Comparison of ENCODE assay signal across 8 mouse cellular contexts in genomic region chr17:56356921-56357885, GRCm38 (mm10). TPM values are rescaled to one million over a fixed set of nuclear protein-coding genes. Genes with fewer than 3 reads are reported as not detected.
DNase-seq lines count a peak whose midpoint lies in the region; ATAC-seq and TF ChIP-seq lines count a peak whose summit lies in the region.

No protein-coding gene starts in this region.

- H3K79me2 ChIP-seq in liver, adult 2 months (ENCODE audit: control insufficient read depth, insufficient read depth, low read length): 0 out of 2 replicates have a peak, but pooled peaks cover 4% of the 10 kb centered on the region
- no peaks in the 10 kb centered on the region for H3K79me2 ChIP-seq in myocyte (ENCODE audit: control insufficient read depth, insufficient read depth)

- no peak overlapping the region for H3K4me2 ChIP-seq in embryonic facial prominence, embryonic 14.5 days (ENCODE audit: low read depth, low read length)
- no peak overlapping the region for H3K4me2 ChIP-seq in heart, embryonic 12.5 days
- H3K4me2 ChIP-seq in kidney, postnatal 0 days (ENCODE audit: low read length): no peak overlapping the region
- H3K4me2 ChIP-seq in myocyte (ENCODE audit: low read depth): no peak overlapping the region

- H3K9ac ChIP-seq in embryonic facial prominence, embryonic 14.5 days (ENCODE audit: low read depth, low read length): no peak overlapping the region
- H3K9ac ChIP-seq in heart, embryonic 12.5 days: no peak overlapping the region
- H3K9ac ChIP-seq in kidney, postnatal 0 days (ENCODE audit: low read depth, low read length): no peak overlapping the region
- no peak overlapping the region for H3K9ac ChIP-seq in liver, adult 2 months (ENCODE audit: low read depth, low read length)

- H3K27me3 ChIP-seq in embryonic facial prominence, embryonic 14.5 days (replicated peaks; ENCODE audit: control insufficient read depth, insufficient read depth, low read length): no peaks in the 10 kb centered on the region
- H3K27me3 ChIP-seq in heart, embryonic 12.5 days (replicated peaks): no peaks in the 10 kb centered on the region
- H3K27me3 ChIP-seq in kidney, postnatal 0 days (ENCODE audit: insufficient read depth, low read length): no peaks in the 10 kb centered on the region
- H3K27me3 ChIP-seq in liver, adult 2 months (ENCODE audit: control insufficient read depth, insufficient read depth, low read length): no peaks in the 10 kb centered on the region
- no peaks in the 10 kb centered on the region for H3K27me3 ChIP-seq in myocyte (ENCODE audit: control insufficient read depth, insufficient read depth, insufficient read length)

- H3K27ac ChIP-seq in embryonic facial prominence, embryonic 14.5 days (replicated peaks; ENCODE audit: low read depth, low read length): no peak overlapping the region
- H3K27ac ChIP-seq in heart, embryonic 12.5 days (ENCODE audit: poor library complexity, severe bottlenecking): no peak overlapping the region
- no peak overlapping the region for H3K27ac ChIP-seq in kidney, postnatal 0 days
- no peak overlapping the region for H3K27ac ChIP-seq in liver, adult 2 months (replicated peaks; ENCODE audit: insufficient read depth, low read depth, low read length)

- H3ac ChIP-seq in myocyte (ENCODE audit: control insufficient read depth, insufficient read length): no peak overlapping the region

- H3K9me3 ChIP-seq in embryonic facial prominence, embryonic 14.5 days (ENCODE audit: control insufficient read depth, low read length): no peaks in the 10 kb centered on the region
- H3K9me3 ChIP-seq in heart, embryonic 12.5 days (replicated peaks): no peaks in the 10 kb centered on the region
- no peaks in the 10 kb centered on the region for H3K9me3 ChIP-seq in kidney, postnatal 0 days (replicated peaks; ENCODE audit: low read length)

- peak; percentile 98 for TF ChIP-seq CTCF in kidney, postnatal 0 days (IDR thresholded peaks at IDR 0.05; ENCODE audit: low read depth)
- TF ChIP-seq CTCF in liver, adult 2 months (IDR thresholded peaks at IDR 0.05; ENCODE audit: low read depth, low read length): peak; percentile 92

- DNase-seq in adrenal gland, postnatal 36 days: peak; percentile 76 to 78
- peak; percentile 86 for DNase-seq in embryonic facial prominence, embryonic 14.5 days (ENCODE audit: low spot score)
- DNase-seq in kidney, postnatal 0 days (ENCODE audit: low spot score): peak; percentile 89
- DNase-seq in liver, adult 2 months (ENCODE audit: extremely low read depth, low read depth, low spot score): peak; percentile 66
- DNase-seq in spleen, postnatal 14 days (ENCODE audit: low spot score in 2 of 2): peak; percentile 17 to 45

- ATAC-seq in CD4-positive, CD25-positive, alpha-beta regulatory T cell, adult 4 months: peak; percentile 93
- peak; percentile 66 for ATAC-seq in embryonic facial prominence, embryonic 14.5 days (ENCODE audit: low read depth)
- ATAC-seq in heart, embryonic 12.5 days (ENCODE audit: insufficient number of reproducible peaks, low FRiP score): peak; percentile 25; the same call in 1 of the 2 replicates
- peak; percentile 55 for ATAC-seq in kidney, postnatal 0 days (replicated peaks; ENCODE audit: low FRiP score, low read depth)

- TF ChIP-seq POLR2A in liver, adult 2 months (IDR thresholded peaks at IDR 0.05; ENCODE audit: extremely low read depth, insufficient read depth, low read length): no peak
- TF ChIP-seq POLR2A in myocyte (IDR thresholded peaks at IDR 0.05; ENCODE audit: insufficient read length, low read depth): no peak

- peaks cover 71% of the 10 kb centered on the region for H3K36me3 ChIP-seq in embryonic facial prominence, embryonic 14.5 days (ENCODE audit: control insufficient read depth, insufficient read depth, low read length)
- peaks cover 78% of the 10 kb centered on the region for H3K36me3 ChIP-seq in heart, embryonic 12.5 days
- H3K36me3 ChIP-seq in kidney, postnatal 0 days (ENCODE audit: insufficient read depth, low read length): peaks cover 54% of the 10 kb centered on the region
- H3K36me3 ChIP-seq in liver, adult 2 months (ENCODE audit: control insufficient read depth, insufficient read depth, low read length): no peaks in the 10 kb centered on the region
- H3K36me3 ChIP-seq in myocyte (ENCODE audit: control insufficient read depth, insufficient read depth): peaks cover 14% of the 10 kb centered on the region

- whole genome bisulfite sequencing in embryonic facial prominence, embryonic 14.5 days: 62% methylated on average over 9 of the region's 9 CpGs
- 60% methylated on average over 9 of the region's 9 CpGs for WGBS in heart, embryonic 12.5 days
- WGBS in kidney, postnatal 0 days: 59% methylated on average over 9 of the region's 9 CpGs
- 66% methylated on average over 9 of the region's 9 CpGs for WGBS in liver, adult 2 months

- no peak overlapping the region for H3K4me3 ChIP-seq in embryonic facial prominence, embryonic 14.5 days (ENCODE audit: low read depth, low read length)
- H3K4me3 ChIP-seq in heart, embryonic 12.5 days: no peak overlapping the region
- H3K4me3 ChIP-seq in kidney, postnatal 0 days (replicated peaks; ENCODE audit: low read depth, low read length): no peak overlapping the region
- H3K4me3 ChIP-seq in liver, adult 2 months (ENCODE audit: insufficient read depth, low read depth, low read length): no peak overlapping the region
- H3K4me3 ChIP-seq in myocyte: no peak overlapping the region

- no peaks in the 10 kb centered on the region for H3K4me1 ChIP-seq in embryonic facial prominence, embryonic 14.5 days (ENCODE audit: control insufficient read depth, insufficient read depth, low read length)
- H3K4me1 ChIP-seq in heart, embryonic 12.5 days (replicated peaks): peaks cover 14% of the 10 kb centered on the region
- no peaks in the 10 kb centered on the region for H3K4me1 ChIP-seq in kidney, postnatal 0 days (replicated peaks; ENCODE audit: insufficient read depth, low read length)
- H3K4me1 ChIP-seq in liver, adult 2 months (ENCODE audit: control insufficient read depth, insufficient read depth, low read length): no peaks in the 10 kb centered on the region

TF ChIP-seq in myocyte, 11 proteins besides CTCF, POLR2A, EP300 and RAD21:
- TF ChIP-seq MYOD1 (IDR thresholded peaks at IDR 0.05; ENCODE audit: control insufficient read depth in 1 of 3, insufficient read length in 2 of 3, low read depth in 2 of 3): peak in 2 of 3 experiments; percentile 94 to 98
- TF ChIP-seq MYOG (IDR thresholded peaks at IDR 0.05; ENCODE audit: control insufficient read depth in 1 of 3, insufficient read depth in 1 of 3, insufficient read length in 2 of 3, low read depth in 2 of 3): peak; percentile 72 to 85 (median 76)
- TF ChIP-seq REST (IDR thresholded peaks at IDR 0.05; ENCODE audit: insufficient read depth, insufficient read length): no peak
- TF ChIP-seq TCF3 (IDR thresholded peaks at IDR 0.05; ENCODE audit: insufficient read length, low read depth): peak; percentile 47
- peak; percentile 76 for TF ChIP-seq USF1 (IDR thresholded peaks at IDR 0.05; ENCODE audit: low read depth)
- TF ChIP-seq CEBPB (IDR thresholded peaks at IDR 0.05; ENCODE audit: insufficient read depth, poor library complexity, severe bottlenecking): no peak

RNA-seq across cellular contexts. Expression of gene Kdm4b, which starts 31.3 kb away (rescaled TPM):
- 1 to 10 TPM; 5.3 to 7.0 TPM for polyA plus RNA-seq in CD4-positive, CD25-positive, alpha-beta regulatory T cell, adult 4 months (2017; shearing (Covaris generic))
- total RNA-seq in adrenal gland, postnatal 36 days (2021): 10 to 100 TPM; 38.1 to 39.9 TPM
- 29.1 and 32.3 TPM in 2 replicates for polyA plus RNA-seq in embryonic facial prominence, embryonic 14.5 days (2014; fragmentation: Nextera tagmentation; extraction: Ambion mirVana)
- 34.3 and 37.1 TPM in 2 replicates for polyA plus RNA-seq in heart, embryonic 12.5 days (2016; fragmentation: Nextera tagmentation; extraction: Ambion mirVana)
- 22.4 and 23.1 TPM in 2 replicates for polyA plus RNA-seq in kidney, postnatal 0 days (2015; fragmentation: Nextera tagmentation; extraction: Ambion mirVana)
- 9.5 and 10.4 TPM in 2 replicates for total RNA-seq in liver, adult 2 months (2014; rRNA removed)
- 13.0 and 15.6 TPM in 2 replicates for polyA plus RNA-seq in liver, adult 2 months (2012; rRNA removed)
- polyA plus RNA-seq in myocyte (2012; fragmentation: generic; extraction: Trizol): 31.3 TPM

RNA-seq across cellular contexts. Expression of gene Uhrf1, which starts 54.1 kb away (rescaled TPM):
- 10 to 100 TPM in 1 of 2 experiments, 1 to 10 TPM in 1; 8.5 to 28.4 TPM for polyA plus RNA-seq in CD4-positive, CD25-positive, alpha-beta regulatory T cell, adult 4 months (2017; shearing (Covaris generic))
- total RNA-seq in adrenal gland, postnatal 36 days (2021): 1 to 10 TPM; 5.9 to 9.4 TPM
- polyA plus RNA-seq in embryonic facial prominence, embryonic 14.5 days (2014; fragmentation: Nextera tagmentation; extraction: Ambion mirVana): 74.8 and 90.9 TPM in 2 replicates
- polyA plus RNA-seq in heart, embryonic 12.5 days (2016; fragmentation: Nextera tagmentation; extraction: Ambion mirVana): 88.4 and 91.2 TPM in 2 replicates
- polyA plus RNA-seq in kidney, postnatal 0 days (2015; fragmentation: Nextera tagmentation; extraction: Ambion mirVana): 54.3 and 67.3 TPM in 2 replicates
- total RNA-seq in liver, adult 2 months (2014; rRNA removed): 0.92 and 2.7 TPM in 2 replicates
- 0.20 and 0.22 TPM in 2 replicates for polyA plus RNA-seq in liver, adult 2 months (2012; rRNA removed)
- 18.4 TPM for polyA plus RNA-seq in myocyte (2012; fragmentation: generic; extraction: Trizol)

RNA-seq across cellular contexts. Expression of gene Arrdc5, which starts 57.1 kb away (rescaled TPM):
- not detected for polyA plus RNA-seq in CD4-positive, CD25-positive, alpha-beta regulatory T cell, adult 4 months (2017; shearing (Covaris generic))
- not detected for total RNA-seq in adrenal gland, postnatal 36 days (2021)
- not detected in 2 replicates for polyA plus RNA-seq in embryonic facial prominence, embryonic 14.5 days (2014; fragmentation: Nextera tagmentation; extraction: Ambion mirVana)
- not detected in 2 replicates for polyA plus RNA-seq in heart, embryonic 12.5 days (2016; fragmentation: Nextera tagmentation; extraction: Ambion mirVana)
- polyA plus RNA-seq in kidney, postnatal 0 days (2015; fragmentation: Nextera tagmentation; extraction: Ambion mirVana): not detected in 2 replicates
- not detected in 2 replicates for total RNA-seq in liver, adult 2 months (2014; rRNA removed)
- polyA plus RNA-seq in liver, adult 2 months (2012; rRNA removed): not detected in 2 replicates
- polyA plus RNA-seq in myocyte (2012; fragmentation: generic; extraction: Trizol): not detected

Comparison
In these comparisons a context has a peak if more than half of its experiments do, and no peak if none do; other contexts are left out.
1. ATAC-seq: peak in every context shown above with its lines; median percentile 93 in CD4-positive, CD25-positive, alpha-beta regulatory T cell, adult 4 months; 66 in embryonic facial prominence, embryonic 14.5 days; 55 in kidney, postnatal 0 days; 25 in heart, embryonic 12.5 days.
2. DNase-seq: peak in every context shown above with its lines; median percentile 89 in kidney, postnatal 0 days; 86 in embryonic facial prominence, embryonic 14.5 days; 77 in adrenal gland, postnatal 36 days; 66 in liver, adult 2 months; 31 in spleen, postnatal 14 days.